Mouse (Mus musculus): ENCODE results near the gene Dnah17. TPM values are rescaled to one million over a fixed set of nuclear protein-coding genes. Genes with fewer than 3 reads are reported as not detected.

The Dnah17 gene
- polyA plus RNA-seq, 1 experiment from 2014 or later: 0.16 TPM

GRCm38 (mm10) chr11:117995661-117996060 is 134.8 kb downstream of the Dnah17 start:
- H3K27ac ChIP-seq (ENCODE audit: low read length): no peak overlapping the region
- 67% methylated on average over 3 of the region's 3 CpGs for whole genome bisulfite sequencing
- H3K9me3 ChIP-seq (ENCODE audit: low read length): no peaks in the 10 kb centered on the region
- H3K9ac ChIP-seq (replicated peaks; ENCODE audit: low read length): no peak overlapping the region
- H3K36me3 ChIP-seq (ENCODE audit: insufficient read depth, low read length): peaks cover 6% of the 10 kb centered on the region
- no peak overlapping the region for H3K4me3 ChIP-seq (ENCODE audit: low read length)
- ATAC-seq (ENCODE audit: low FRiP score, low TSS enrichment): no peak
- no peak overlapping the region for H3K4me2 ChIP-seq (replicated peaks; ENCODE audit: low read depth, low read length)
- H3K4me1 ChIP-seq (ENCODE audit: insufficient read depth, low read length): peaks cover 44% of the 10 kb centered on the region
- H3K27me3 ChIP-seq (ENCODE audit: insufficient read depth, low read length): no peaks in the 10 kb centered on the region

DNA sequence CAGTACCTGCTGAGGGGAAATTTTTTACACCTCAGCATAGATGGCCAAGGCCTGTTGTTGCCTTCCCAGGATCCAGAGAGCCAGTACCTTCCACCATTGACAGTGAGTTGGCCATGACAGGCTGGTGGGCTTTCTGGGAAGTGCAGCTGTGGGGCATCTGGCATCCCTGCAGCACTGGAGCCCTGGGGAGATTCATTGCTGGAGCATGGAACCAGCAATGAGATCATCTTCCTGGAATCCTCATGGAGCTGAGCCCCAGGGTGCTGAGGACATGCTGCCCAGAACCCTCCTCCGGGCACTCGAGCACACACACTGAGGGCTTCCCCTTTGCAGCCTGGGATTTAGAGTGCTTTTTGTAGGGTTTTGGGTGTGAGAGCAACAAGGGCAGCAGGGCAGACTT is 135.2 kb downstream of the Dnah17 start:
- Histone ChIP-seq H3K4me1 (ENCODE audit: insufficient read depth, low read length) (peaks cover 44% of the 10 kb centered on the region), H3K36me3 (ENCODE audit: insufficient read depth, low read length) (peaks cover 6% of the 10 kb centered on the region), H3K9ac (replicated peaks; ENCODE audit: low read length) (no peak overlapping the region), H3K27me3 (ENCODE audit: insufficient read depth, low read length) (no peaks in the 10 kb centered on the region), H3K9me3 (ENCODE audit: low read length) (no peaks in the 10 kb centered on the region), H3K4me2 (replicated peaks; ENCODE audit: low read depth, low read length) (no peak overlapping the region), H3K4me3 (ENCODE audit: low read length) (no peak overlapping the region), H3K27ac (ENCODE audit: low read length) (no peak overlapping the region)
- ATAC-seq (ENCODE audit: low FRiP score, low TSS enrichment): no peak
- WGBS: 79% methylated on average over 2 of the region's 2 CpGs

- Histone ChIP-seq H3K4me1 (ENCODE audit: insufficient read depth, low read length) (peaks cover 52% of the 10 kb centered on the region), H3K27me3 (ENCODE audit: insufficient read depth, low read length) (no peaks in the 10 kb centered on the region), H3K9ac (replicated peaks; ENCODE audit: low read length) (0 out of 2 replicates have a peak overlapping the region, but pooled peaks have one; percentile 42), H3K4me3 (ENCODE audit: low read length) (no peak overlapping the region), H3K27ac (ENCODE audit: low read length) (peak overlapping the region; percentile 64), H3K36me3 (ENCODE audit: insufficient read depth, low read length) (no peaks in the 10 kb centered on the region), H3K9me3 (ENCODE audit: low read length) (no peaks in the 10 kb centered on the region), H3K4me2 (replicated peaks; ENCODE audit: low read depth, low read length) (no peak overlapping the region; the same call in 1 of the 2 replicates)
- 0 out of 2 replicates have a peak, but pooled peaks have one; percentile 10 for ATAC-seq (ENCODE audit: low FRiP score, low TSS enrichment)
- WGBS: 41% methylated on average over 9 of the region's 9 CpGs
These were observed 136.0 kb downstream of the Dnah17 start for GRCm38 (mm10) chr11:117994250-117995057.

DNA sequence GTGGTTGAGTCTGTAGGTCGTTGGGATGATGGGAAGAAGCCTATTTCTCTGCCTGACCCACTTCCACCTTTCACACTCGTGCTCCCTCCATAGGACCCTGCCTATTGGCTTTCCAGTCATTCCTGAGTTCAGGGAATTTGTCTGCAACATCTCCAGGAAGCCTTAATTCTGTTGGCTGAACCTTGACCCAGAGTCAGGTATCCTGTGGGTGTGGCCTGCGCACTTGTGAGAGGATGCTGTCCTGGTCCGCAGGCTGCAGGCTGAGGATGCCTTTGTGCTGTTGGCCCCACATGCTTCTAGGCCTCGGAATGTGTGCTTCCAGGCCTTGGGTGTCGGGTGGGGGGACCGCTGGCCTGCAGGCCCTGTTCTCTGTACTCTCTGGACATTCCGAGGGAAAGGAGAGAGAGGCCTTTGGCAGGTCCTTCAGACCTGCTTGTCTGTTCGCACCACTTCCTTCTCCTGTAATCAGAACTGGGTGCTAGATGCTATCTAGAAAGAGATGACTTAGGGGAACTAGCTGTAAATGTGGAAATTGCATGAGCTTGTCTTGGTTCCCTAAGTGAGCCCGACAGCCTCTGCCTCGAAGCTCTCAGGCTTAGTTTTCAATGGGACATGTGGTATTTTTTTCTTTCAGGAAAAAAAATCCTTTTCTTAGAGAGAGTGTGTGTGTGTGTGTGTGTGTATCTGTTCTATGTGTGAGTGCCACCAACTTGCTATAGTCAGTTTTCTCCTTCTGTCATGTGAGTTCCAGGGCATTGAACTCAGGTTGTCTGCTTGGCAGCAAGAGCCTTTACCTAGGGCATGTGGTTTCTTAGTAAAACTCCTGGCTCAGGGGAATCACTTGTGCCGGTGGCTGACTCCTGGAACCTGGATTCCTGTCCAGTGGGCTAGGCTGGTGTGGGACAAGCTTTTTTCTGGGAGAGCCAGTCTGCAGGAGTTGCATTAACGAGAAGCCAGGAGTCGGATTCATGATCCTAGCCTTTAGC is 137.0 kb downstream of the Dnah17 start:
- Histone ChIP-seq H3K4me3 (ENCODE audit: low read length) (no peak overlapping the region), H3K4me1 (ENCODE audit: insufficient read depth, low read length) (peaks cover 52% of the 10 kb centered on the region), H3K9me3 (ENCODE audit: low read length) (no peaks in the 10 kb centered on the region), H3K9ac (replicated peaks; ENCODE audit: low read length) (0 out of 2 replicates have a peak overlapping the region, but pooled peaks have one; percentile 42), H3K27ac (ENCODE audit: low read length) (peak overlapping the region; percentile 64), H3K36me3 (ENCODE audit: insufficient read depth, low read length) (no peaks in the 10 kb centered on the region), H3K4me2 (replicated peaks; ENCODE audit: low read depth, low read length) (no peak overlapping the region; the same call in 1 of the 2 replicates), H3K27me3 (ENCODE audit: insufficient read depth, low read length) (no peaks in the 10 kb centered on the region)
- 69% methylated on average over 14 of the region's 14 CpGs for WGBS
- no peak for ATAC-seq (ENCODE audit: low FRiP score, low TSS enrichment)

GRCm38 (mm10) chr11:117991502-117992470 is 138.6 kb downstream of the Dnah17 start:
- Histone ChIP-seq H3K36me3 (ENCODE audit: insufficient read depth, low read length) (no peaks in the 10 kb centered on the region), H3K27ac (ENCODE audit: low read length) (no peak overlapping the region), H3K4me2 (replicated peaks; ENCODE audit: low read depth, low read length) (no peak overlapping the region), H3K9me3 (ENCODE audit: low read length) (no peaks in the 10 kb centered on the region), H3K4me1 (ENCODE audit: insufficient read depth, low read length) (peaks cover 62% of the 10 kb centered on the region), H3K27me3 (ENCODE audit: insufficient read depth, low read length) (no peaks in the 10 kb centered on the region), H3K4me3 (ENCODE audit: low read length) (no peak overlapping the region), H3K9ac (replicated peaks; ENCODE audit: low read length) (no peak overlapping the region)
- 66% methylated on average over 9 of the region's 9 CpGs for WGBS
- ATAC-seq (ENCODE audit: low FRiP score, low TSS enrichment): no peak

DNA sequence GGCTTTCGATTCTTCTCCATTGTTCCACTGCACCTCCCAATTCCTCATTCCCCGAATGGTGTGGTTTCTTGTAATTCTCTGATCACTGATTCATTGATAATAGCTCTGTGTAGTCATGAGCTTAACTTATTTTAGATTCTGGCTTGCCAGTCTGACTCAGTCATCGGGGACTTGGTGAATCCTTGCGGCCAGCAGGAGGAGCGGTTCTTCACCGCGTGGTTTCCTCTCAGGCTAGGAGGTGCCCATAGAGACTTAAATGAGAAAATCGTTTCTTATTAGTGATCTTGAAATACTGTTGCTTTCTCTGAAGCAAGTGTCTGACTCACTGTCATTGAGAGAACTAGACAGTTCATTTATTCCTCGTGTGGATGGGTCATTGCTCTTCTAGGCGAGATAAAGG is 140.5 kb downstream of the Dnah17 start:
- Histone ChIP-seq H3K9ac (replicated peaks; ENCODE audit: low read length) (no peak overlapping the region), H3K4me1 (ENCODE audit: insufficient read depth, low read length) (peaks cover 54% of the 10 kb centered on the region), H3K36me3 (ENCODE audit: insufficient read depth, low read length) (no peaks in the 10 kb centered on the region), H3K9me3 (ENCODE audit: low read length) (no peaks in the 10 kb centered on the region), H3K4me2 (replicated peaks; ENCODE audit: low read depth, low read length) (no peak overlapping the region), H3K27ac (ENCODE audit: low read length) (no peak overlapping the region), H3K4me3 (ENCODE audit: low read length) (no peak overlapping the region), H3K27me3 (ENCODE audit: insufficient read depth, low read length) (no peaks in the 10 kb centered on the region)
- 50% methylated on average over 10 of the region's 10 CpGs for WGBS
- ATAC-seq (ENCODE audit: low FRiP score, low TSS enrichment): no peak

DNA sequence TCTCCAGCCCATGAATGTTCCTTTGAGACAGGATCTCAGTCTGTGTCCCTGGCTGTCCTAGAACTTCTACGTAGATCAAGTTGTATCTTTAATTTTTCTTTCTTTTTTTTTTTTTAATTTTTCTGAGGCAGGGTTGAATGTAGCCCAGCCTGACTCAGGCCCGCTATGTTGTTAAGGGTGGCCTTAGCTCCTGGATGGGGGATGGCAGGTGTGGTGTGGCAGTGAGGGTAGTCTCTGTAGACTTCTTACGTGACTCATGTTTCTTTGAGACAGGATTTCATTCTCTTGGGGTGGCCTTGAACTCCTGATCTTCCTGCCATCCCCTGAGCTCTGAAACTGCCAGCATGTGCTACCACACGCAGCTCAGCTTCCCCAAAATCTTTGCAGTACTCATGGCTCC is 141.2 kb downstream of the Dnah17 start:
- H3K27ac ChIP-seq (ENCODE audit: low read length): no peak overlapping the region
- H3K9me3 ChIP-seq (ENCODE audit: low read length): no peaks in the 10 kb centered on the region
- no peak for ATAC-seq (ENCODE audit: low FRiP score, low TSS enrichment)
- no peaks in the 10 kb centered on the region for H3K36me3 ChIP-seq (ENCODE audit: insufficient read depth, low read length)
- H3K27me3 ChIP-seq (ENCODE audit: insufficient read depth, low read length): no peaks in the 10 kb centered on the region
- no peak overlapping the region for H3K4me3 ChIP-seq (ENCODE audit: low read length)
- 92% methylated on average over 4 of the region's 4 CpGs for WGBS
- peaks cover 47% of the 10 kb centered on the region for H3K4me1 ChIP-seq (ENCODE audit: insufficient read depth, low read length)
- H3K9ac ChIP-seq (replicated peaks; ENCODE audit: low read length): no peak overlapping the region
- no peak overlapping the region for H3K4me2 ChIP-seq (replicated peaks; ENCODE audit: low read depth, low read length)

GRCm38 (mm10) chr11:117987968-117988367 is 142.5 kb downstream of the Dnah17 start:
- peaks cover 36% of the 10 kb centered on the region for H3K4me1 ChIP-seq (ENCODE audit: insufficient read depth, low read length)
- no peaks in the 10 kb centered on the region for H3K36me3 ChIP-seq (ENCODE audit: insufficient read depth, low read length)
- H3K9me3 ChIP-seq (ENCODE audit: low read length): no peaks in the 10 kb centered on the region
- H3K27me3 ChIP-seq (ENCODE audit: insufficient read depth, low read length): no peaks in the 10 kb centered on the region
- peak overlapping the region; percentile 92 for H3K9ac ChIP-seq (replicated peaks; ENCODE audit: low read length)
- H3K4me3 ChIP-seq (ENCODE audit: low read length): peak overlapping the region; percentile 98
- H3K4me2 ChIP-seq (replicated peaks; ENCODE audit: low read depth, low read length): peak overlapping the region; percentile 89
- no peak overlapping the region for H3K27ac ChIP-seq (ENCODE audit: low read length)
- ATAC-seq (ENCODE audit: low FRiP score, low TSS enrichment): no peak
- 66% methylated on average over 4 of the region's 4 CpGs for whole genome bisulfite sequencing

DNA sequence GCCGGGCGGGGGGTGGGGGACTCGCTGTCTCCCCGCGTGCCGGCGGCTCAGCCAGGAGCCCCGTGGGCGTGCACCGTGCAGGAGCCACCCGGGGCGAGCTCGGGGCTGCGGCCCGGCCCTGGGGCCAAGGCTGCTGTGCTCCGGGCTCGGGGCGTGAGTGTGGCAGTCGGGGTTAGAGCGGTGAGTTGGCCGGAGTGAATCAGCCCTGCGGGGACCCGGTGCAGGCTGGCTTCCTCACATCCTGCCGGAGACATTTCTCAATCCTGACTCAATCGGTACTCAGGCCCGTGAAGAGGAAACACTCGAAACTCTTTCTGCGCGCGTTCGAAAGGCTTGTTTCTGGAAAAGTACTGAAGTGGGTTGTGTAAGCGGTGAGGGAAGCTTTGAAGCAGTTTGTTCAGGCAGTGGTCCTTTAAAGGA is 143.4 kb downstream of the Dnah17 start:
- WGBS: under 1% methylated on average over 28 of the region's 32 CpGs
- H3K9me3 ChIP-seq (ENCODE audit: low read length): no peaks in the 10 kb centered on the region

More for the DNA sequence above, 143.4 kb downstream of the Dnah17 start:
- H3K9ac ChIP-seq (replicated peaks; ENCODE audit: low read length): peak overlapping the region; percentile 92
- no peaks in the 10 kb centered on the region for H3K36me3 ChIP-seq (ENCODE audit: insufficient read depth, low read length)
- H3K4me2 ChIP-seq (replicated peaks; ENCODE audit: low read depth, low read length): peak overlapping the region; percentile 89
- peak; percentile 70 for ATAC-seq (ENCODE audit: low FRiP score, low TSS enrichment)
- H3K4me3 ChIP-seq (ENCODE audit: low read length): peak overlapping the region; percentile 98
- peak overlapping the region; percentile 35; the same call in 1 of the 2 replicates for H3K27ac ChIP-seq (ENCODE audit: low read length)
- H3K4me1 ChIP-seq (ENCODE audit: insufficient read depth, low read length): peaks cover 34% of the 10 kb centered on the region
- no peaks in the 10 kb centered on the region for H3K27me3 ChIP-seq (ENCODE audit: insufficient read depth, low read length)

Data from kidney, embryonic 16.5 days (tissue).